Mouse (Mus musculus) limb, embryonic 14.5 days (tissue): ENCODE measurements around the gene Tmem144. TPM values are rescaled to one million over a fixed set of nuclear protein-coding genes. Genes with fewer than 3 reads are reported as not detected.

Source experiments
- ATAC-seq: fragments of 200-750 bp; cut with Nextera tagmentation; 2 replicates; pipeline ENCODE4 v1.8.0; 2017; ENCODE audit warnings: low read depth, moderate number of reproducible peaks, moderate TSS enrichment; ENCODE audit not compliant: low FRiP score
- DNase-seq: peaks from one replicate; pipeline ENCODE4 v3.0.0-alpha.2; 2015; ENCODE audit warnings: low spot score
- H3K27ac ChIP-seq: fragments of 300-500 bp; sonication (generic); replicated peaks from 2 replicates; pipeline ENCODE4 v1.5.1; 2014; ENCODE audit warnings: low read depth, mild to moderate bottlenecking, low read length, moderate library complexity, mixed read lengths
- H3K27me3 ChIP-seq: fragments of 300-500 bp; sonication (generic); 2 replicates; pipeline ENCODE4 v1.6.1; 2014; ENCODE audit warnings: low read length, mixed read lengths; ENCODE audit not compliant: control insufficient read depth, insufficient read depth
- H3K36me3 ChIP-seq: fragments of 300-500 bp; sonication (generic); 2 replicates; pipeline ENCODE4 v1.6.1; 2014; ENCODE audit warnings: mild to moderate bottlenecking, low read length, moderate library complexity, mixed read lengths; ENCODE audit not compliant: control insufficient read depth, insufficient read depth
- H3K4me1 ChIP-seq: fragments of 300-500 bp; sonication (generic); 2 replicates; pipeline ENCODE4 v1.6.1; 2014; ENCODE audit warnings: antibody characterized with exemption, low read length, mixed read lengths; ENCODE audit not compliant: control insufficient read depth, insufficient read depth
- H3K4me2 ChIP-seq: fragments of 300-500 bp; sonication (generic); replicated peaks from 2 replicates; pipeline ENCODE4 v1.6.1; 2014; ENCODE audit warnings: low read depth, mild to moderate bottlenecking, low read length, moderate library complexity; ENCODE audit not compliant: severe bottlenecking
- H3K4me3 ChIP-seq: fragments of 300-500 bp; sonication (generic); replicated peaks from 2 replicates; pipeline ENCODE4 v1.5.1; 2014; ENCODE audit warnings: low read length
- H3K9ac ChIP-seq: fragments of 300-500 bp; sonication (generic); 2 replicates; pipeline ENCODE4 v1.6.1; 2014; ENCODE audit warnings: mild to moderate bottlenecking, low read depth, low read length, moderate library complexity; ENCODE audit not compliant: severe bottlenecking
- H3K9me3 ChIP-seq: fragments of 300-500 bp; sonication (generic); 2 replicates; pipeline ENCODE4 v1.6.1; 2016; ENCODE audit warnings: low read length; ENCODE audit not compliant: control insufficient read depth
- POLR2A ChIP-seq: fragments of 200-500 bp; IDR thresholded peaks from 2 replicates; pipeline ENCODE4 v1.8.0; 2012; ENCODE audit warnings: inconsistent platforms, mild to moderate bottlenecking, moderate library complexity, borderline replicate concordance; ENCODE audit not compliant: insufficient read depth, insufficient read length; ENCODE audit errors: extremely low read depth
- WGBS: fragments of 180-500 bp; shearing (Covaris S2); extraction: QIAGEN DNeasy Blood & Tissue Kit; methylation state at CpG from one replicate; pipeline ENCODE4 v1.1.7; 2014; 5-methylcytosine and 5-hydroxymethylcytosine counted together
- polyA plus RNA-seq, 2 experiments: library from polyadenylated mRNA; depleted of rRNA in 1 of 2; stranded (reverse) in 1 of 2; unstranded in 1 of 2; fragments of >200 nt; fragmentation: Nextera tagmentation in 1 of 2; extraction: Ambion mirVana in 1 of 2; gene quantifications; 2 replicates each; pipeline versions ENCODE4 v1.2.1 to v1.2.3; 2012 to 2014

Tmem144 gene
- polyA plus RNA-seq (2012; rRNA removed), result 1.2 and 1.4 TPM in 2 replicates
- 3.3 and 3.4 TPM in 2 replicates for polyA plus RNA-seq (2014; fragmentation: Nextera tagmentation; extraction: Ambion mirVana)

GRCm38 (mm10) chr3:79852654-79853166, at the start of gene Tmem144:
Tmem144 (minus strand) TSS chr3:79852773.
- no peak within 1 kb of the TSS for H3K4me2 ChIP-seq
- H3K4me3 ChIP-seq, result no peak within 1 kb of the TSS
- DNase-seq, result no peak
- no peaks in the 10 kb centered on the region for H3K27me3 ChIP-seq
- H3K9ac ChIP-seq, result no peak within 1 kb of the TSS
- no peak for ATAC-seq
- H3K36me3 ChIP-seq, result no peaks in the 10 kb centered on the region
- H3K9me3 ChIP-seq, result no peaks in the 10 kb centered on the region
- no peak for TF ChIP-seq POLR2A
- H3K27ac ChIP-seq, result no peak within 1 kb of the TSS
- H3K4me1 ChIP-seq, result no peaks in the 10 kb centered on the region
- WGBS, result 74% methylated on average over 8 of the region's 8 CpGs

GRCm38 (mm10) chr3:79901734-79902133, 49.2 kb upstream of the Tmem144 start:
- Histone ChIP-seq H3K4me1 (no peaks in the 10 kb centered on the region), H3K27ac (no peak overlapping the region), H3K4me2 (no peak overlapping the region), H3K9me3 (no peaks in the 10 kb centered on the region), H3K36me3 (no peaks in the 10 kb centered on the region), H3K27me3 (no peaks in the 10 kb centered on the region), H3K4me3 (no peak overlapping the region), H3K9ac (no peak overlapping the region)
- WGBS, result 98% methylated on average over 4 of the region's 4 CpGs
- DNase-seq (no peak), ATAC-seq (no peak)
- TF ChIP-seq POLR2A, result no peak

GRCm38 (mm10) chr3:79901321-79901720, 48.7 kb upstream of the Tmem144 start:
- Histone ChIP-seq H3K9ac (no peak overlapping the region), H3K27me3 (no peaks in the 10 kb centered on the region), H3K27ac (no peak overlapping the region), H3K4me2 (no peak overlapping the region), H3K36me3 (no peaks in the 10 kb centered on the region), H3K4me1 (no peaks in the 10 kb centered on the region), H3K9me3 (no peaks in the 10 kb centered on the region), H3K4me3 (no peak overlapping the region)
- no peak for ATAC-seq
- DNase-seq, result no peak
- WGBS, result 81% methylated on average over 6 of the region's 6 CpGs
- no peak for TF ChIP-seq POLR2A

GRCm38 (mm10) chr3:79900502-79900901, 47.9 kb upstream of the Tmem144 start:
- no peak for DNase-seq
- Histone ChIP-seq H3K4me1 (no peaks in the 10 kb centered on the region), H3K4me3 (no peak overlapping the region), H3K27ac (no peak overlapping the region), H3K4me2 (no peak overlapping the region), H3K9me3 (no peaks in the 10 kb centered on the region), H3K36me3 (no peaks in the 10 kb centered on the region), H3K9ac (no peak overlapping the region), H3K27me3 (no peaks in the 10 kb centered on the region)
- ATAC-seq, result no peak
- 95% methylated on average over 2 of the region's 2 CpGs for WGBS
- no peak for TF ChIP-seq POLR2A

- no peaks in the 10 kb centered on the region for H3K36me3 ChIP-seq
- H3K27me3 ChIP-seq, result no peaks in the 10 kb centered on the region
- H3K4me1 ChIP-seq, result no peaks in the 10 kb centered on the region
- DNase-seq, result no peak
- WGBS, result 86% methylated on average over 9 of the region's 9 CpGs
- ATAC-seq, result no peak
- no peak overlapping the region for H3K27ac ChIP-seq
- H3K4me3 ChIP-seq, result no peak overlapping the region
- no peak overlapping the region for H3K4me2 ChIP-seq
- TF ChIP-seq POLR2A, result no peak
- H3K9ac ChIP-seq, result no peak overlapping the region
- H3K9me3 ChIP-seq, result no peaks in the 10 kb centered on the region
Observed at GRCm38 (mm10) chr3:79899906-79900305, 47.3 kb upstream of the Tmem144 start.

GRCm38 (mm10) chr3:79898514-79898913, 45.9 kb upstream of the Tmem144 start:
- ATAC-seq, result no peak
- H3K9me3 ChIP-seq, result no peaks in the 10 kb centered on the region

More at GRCm38 (mm10) chr3:79898514-79898913, 45.9 kb upstream of the Tmem144 start:
- H3K4me1 ChIP-seq, result no peaks in the 10 kb centered on the region
- no peak for DNase-seq
- H3K4me2 ChIP-seq, result no peak overlapping the region
- TF ChIP-seq POLR2A, result no peak
- H3K9ac ChIP-seq, result no peak overlapping the region
- no peak overlapping the region for H3K27ac ChIP-seq
- no peaks in the 10 kb centered on the region for H3K27me3 ChIP-seq
- no peaks in the 10 kb centered on the region for H3K36me3 ChIP-seq
- no peak overlapping the region for H3K4me3 ChIP-seq
